In genomic region chr19:42009067-42009466, GRCm38 (mm10) we compare ENCODE assay signal across 19 mouse cellular contexts. TPM values are rescaled to one million over a fixed set of nuclear protein-coding genes. Genes with fewer than 3 reads are reported as not detected.
DNase-seq lines count a peak whose midpoint lies in the region; ATAC-seq and TF ChIP-seq lines count a peak whose summit lies in the region.
"Had no signal": no experiment of that assay in that cellular context is flagged by ENCODE, and none has a peak within 500 bp of the region (broad histone marks: within the 10 kb centered on the region; RNA-seq: fewer than 3 reads in every experiment).

No protein-coding gene starts in this region.

- H3K4me3 ChIP-seq in heart, embryonic 10.5 days, result no peak overlapping the region
- H3K4me3 ChIP-seq in kidney, embryonic 15.5 days (replicated peaks), result no peak overlapping the region
- H3K4me3 ChIP-seq in ES-Bruce4 (ENCODE audit: low read depth, low read length), result no peak overlapping the region
- no peak overlapping the region for H3K4me3 ChIP-seq in heart, postnatal 0 days (ENCODE audit: low read depth, low read length)
- H3K4me3 ChIP-seq: limb, embryonic 15.5 days; midbrain, embryonic 15.5 days; neural tube, embryonic 13.5 days had no signal

- peaks cover 61% of the 10 kb centered on the region for H3K4me1 ChIP-seq in heart, embryonic 10.5 days
- peaks cover 78% of the 10 kb centered on the region for H3K4me1 ChIP-seq in kidney, embryonic 15.5 days
- peaks cover 8% of the 10 kb centered on the region for H3K4me1 ChIP-seq in ES-Bruce4 (ENCODE audit: control insufficient read depth, insufficient read depth, low read length)
- H3K4me1 ChIP-seq in heart, postnatal 0 days (ENCODE audit: control insufficient read depth, insufficient read depth), result peaks cover 41% of the 10 kb centered on the region
- H3K4me1 ChIP-seq: midbrain, embryonic 15.5 days; neural tube, embryonic 13.5 days had no signal

- TF ChIP-seq CTCF in ES-Bruce4 (IDR thresholded peaks at IDR 0.05; ENCODE audit: low read depth, low read length), result no peak
- no peak for TF ChIP-seq CTCF in heart, postnatal 0 days (IDR thresholded peaks at IDR 0.05; ENCODE audit: low read depth)

- peaks cover 2% of the 10 kb centered on the region; the same call in 1 of the 2 replicates for H3K36me3 ChIP-seq in heart, embryonic 10.5 days
- no peaks in the 10 kb centered on the region; the same call in 1 of the 2 replicates for H3K36me3 ChIP-seq in kidney, embryonic 15.5 days
- H3K36me3 ChIP-seq in ES-Bruce4 (ENCODE audit: control insufficient read depth, insufficient read depth, low read length, poor library complexity, severe bottlenecking), result no peaks in the 10 kb centered on the region
- H3K36me3 ChIP-seq in heart, postnatal 0 days (replicated peaks; ENCODE audit: control insufficient read depth, insufficient read depth, low read length), result 0 out of 2 replicates have a peak, but pooled peaks cover 7% of the 10 kb centered on the region
- H3K36me3 ChIP-seq: limb, embryonic 15.5 days; midbrain, embryonic 15.5 days; neural tube, embryonic 13.5 days had no signal

- no peak for DNase-seq in heart, embryonic 10.5 days (ENCODE audit: low spot score)
- no peak for DNase-seq in heart, adult 18-20 months
- no peak for DNase-seq in kidney, postnatal 25 days
- no peak for DNase-seq in heart, postnatal 0 days (ENCODE audit: low spot score)
- no peak for DNase-seq in cerebellum, postnatal 25 days
- DNase-seq: cerebellum, adult 2 months; kidney, adult 18-20 months; right cerebral cortex, adult 18-20 months had no signal

- no peak for TF ChIP-seq EP300 in ES-Bruce4 (IDR thresholded peaks at IDR 0.05; ENCODE audit: insufficient read depth, low read depth, low read length)
- no peak for TF ChIP-seq EP300 in heart, postnatal 0 days (IDR thresholded peaks at IDR 0.05; ENCODE audit: low read depth)

- no peak for TF ChIP-seq POLR2A in ES-Bruce4 (IDR thresholded peaks at IDR 0.05; ENCODE audit: insufficient read depth, low read length)

- H3K9ac ChIP-seq in kidney, embryonic 15.5 days, result peak overlapping the region; percentile 14; the same call in 1 of the 2 replicates
- H3K9ac ChIP-seq in ES-Bruce4 (ENCODE audit: low read depth, poor library complexity, severe bottlenecking), result no peak overlapping the region
- no peak overlapping the region for H3K9ac ChIP-seq in heart, postnatal 0 days (replicated peaks; ENCODE audit: low read depth, low read length)
- H3K9ac ChIP-seq: limb, embryonic 15.5 days; midbrain, embryonic 15.5 days; neural tube, embryonic 13.5 days had no signal

- H3K27ac ChIP-seq in heart, embryonic 10.5 days, result peak overlapping the region; percentile 71
- peak overlapping the region; percentile 64 for H3K27ac ChIP-seq in kidney, embryonic 15.5 days
- peak overlapping the region; percentile 3; the same call in 1 of the 2 replicates for H3K27ac ChIP-seq in ES-Bruce4 (ENCODE audit: insufficient read depth, low read length)
- H3K27ac ChIP-seq in heart, postnatal 0 days (ENCODE audit: low read depth), result peak overlapping the region; percentile 57
- H3K27ac ChIP-seq: limb, embryonic 15.5 days; midbrain, embryonic 15.5 days; neural tube, embryonic 13.5 days had no signal

- ATAC-seq in kidney, embryonic 15.5 days (replicated peaks; ENCODE audit: low FRiP score), result no peak
- no peak for ATAC-seq in heart, postnatal 0 days (ENCODE audit: insufficient read depth, low read depth)
- no peak for ATAC-seq in inflammation-experienced regulatory T-cells, adult 6 months
- ATAC-seq: activated CD4-positive, CD25-positive, alpha-beta regulatory T cell, adult 4 months; midbrain, embryonic 15.5 days had no signal

- H3K27me3 ChIP-seq in heart, embryonic 10.5 days (ENCODE audit: insufficient read depth, poor library complexity, severe bottlenecking), result no peaks in the 10 kb centered on the region
- H3K27me3 ChIP-seq in kidney, embryonic 15.5 days, result no peaks in the 10 kb centered on the region
- H3K27me3 ChIP-seq in ES-Bruce4 (ENCODE audit: control insufficient read depth, insufficient read depth, low read length, poor library complexity, severe bottlenecking), result no peaks in the 10 kb centered on the region
- no peaks in the 10 kb centered on the region for H3K27me3 ChIP-seq in heart, postnatal 0 days (ENCODE audit: control insufficient read depth, insufficient read depth, low read length)
- H3K27me3 ChIP-seq: limb, embryonic 15.5 days; midbrain, embryonic 15.5 days; neural tube, embryonic 13.5 days had no signal

- H3K4me2 ChIP-seq in kidney, embryonic 15.5 days, result no peak overlapping the region
- H3K4me2 ChIP-seq in heart, postnatal 0 days (ENCODE audit: low read depth, low read length), result no peak overlapping the region
- H3K4me2 ChIP-seq: limb, embryonic 15.5 days; midbrain, embryonic 15.5 days; neural tube, embryonic 13.5 days had no signal

- WGBS in heart, embryonic 10.5 days, result 63% methylated on average over 7 of the region's 7 CpGs
- WGBS in kidney, embryonic 15.5 days, result 22% methylated on average over 7 of the region's 7 CpGs
- WGBS in heart, postnatal 0 days, result 51% methylated on average over 7 of the region's 7 CpGs

- no peaks in the 10 kb centered on the region for H3K9me3 ChIP-seq in heart, embryonic 10.5 days
- no peaks in the 10 kb centered on the region for H3K9me3 ChIP-seq in kidney, embryonic 15.5 days (replicated peaks)
- H3K9me3 ChIP-seq in ES-Bruce4 (replicated peaks; ENCODE audit: control insufficient read depth, insufficient read depth, low read length, poor library complexity, severe bottlenecking), result no peaks in the 10 kb centered on the region
- no peaks in the 10 kb centered on the region for H3K9me3 ChIP-seq in heart, postnatal 0 days (replicated peaks; ENCODE audit: control insufficient read depth, low read length)
- H3K9me3 ChIP-seq: limb, embryonic 15.5 days; midbrain, embryonic 15.5 days; neural tube, embryonic 13.5 days had no signal

RNA-seq across cellular contexts. Expression of gene Ankrd2, which starts 26.7 kb away (rescaled TPM):
- polyA plus RNA-seq in heart, embryonic 10.5 days (2016; fragmentation: Nextera tagmentation; extraction: Ambion mirVana), result not detected in 2 replicates
- total RNA-seq in heart, adult 18-20 months (2021), result under 1 TPM in 1 of 2 experiments, not detected in 1; 0.47 TPM
- polyA plus RNA-seq in kidney, embryonic 15.5 days (2015; fragmentation: Nextera tagmentation; extraction: Ambion mirVana), result 0.35 TPM in 1 of 2 replicates, not detected in the other
- polyA plus RNA-seq in ES-Bruce4 (2011; ENCODE audit: insufficient read depth, insufficient read length, low read depth, missing spikeins), result not detected in 2 replicates
- not detected in 2 replicates for total RNA-seq in heart, postnatal 0 days (2014; rRNA removed; ENCODE audit: low replicate concordance)
- 0.14 TPM in 2 replicates for polyA plus RNA-seq in heart, postnatal 0 days (2015; fragmentation: Nextera tagmentation; extraction: Ambion mirVana)
- not detected for polyA plus RNA-seq in inflammation-experienced regulatory T-cells, adult 6 months (2017; shearing (Covaris generic))
- total RNA-seq: heart, postnatal 10 days; layer of hippocampus, postnatal 25 days; MEL had no signal
- polyA plus RNA-seq: activated CD4-positive, CD25-positive, alpha-beta regulatory T cell, adult 4 months; forebrain, embryonic 11.5 days had no signal

RNA-seq across cellular contexts. Expression of gene Ubtd1, which starts 27.5 kb away (rescaled TPM):
- polyA plus RNA-seq in heart, embryonic 10.5 days (2016; fragmentation: Nextera tagmentation; extraction: Ambion mirVana), result 12.4 and 14.0 TPM in 2 replicates
- total RNA-seq in heart, adult 18-20 months (2021), result 10 to 100 TPM; 17.7 to 19.2 TPM
- 29.0 and 32.3 TPM in 2 replicates for polyA plus RNA-seq in kidney, embryonic 15.5 days (2015; fragmentation: Nextera tagmentation; extraction: Ambion mirVana)
- polyA plus RNA-seq in ES-Bruce4 (2011; ENCODE audit: insufficient read depth, insufficient read length, low read depth, missing spikeins), result 11.1 and 13.1 TPM in 2 replicates
- total RNA-seq in heart, postnatal 0 days (2014; rRNA removed; ENCODE audit: low replicate concordance), result 29.6 and 38.7 TPM in 2 replicates
- 21.9 and 24.8 TPM in 2 replicates for polyA plus RNA-seq in heart, postnatal 0 days (2015; fragmentation: Nextera tagmentation; extraction: Ambion mirVana)
- 1 to 10 TPM; 1.1 to 4.7 (median 3.9) TPM for polyA plus RNA-seq in inflammation-experienced regulatory T-cells, adult 6 months (2017; shearing (Covaris generic))

RNA-seq across cellular contexts. Expression of gene Mms19, which starts 28.1 kb away (rescaled TPM):
- polyA plus RNA-seq in heart, embryonic 10.5 days (2016; fragmentation: Nextera tagmentation; extraction: Ambion mirVana), result 25.4 and 27.0 TPM in 2 replicates
- total RNA-seq in heart, adult 18-20 months (2021), result 10 to 100 TPM; 13.9 to 14.6 TPM
- polyA plus RNA-seq in kidney, embryonic 15.5 days (2015; fragmentation: Nextera tagmentation; extraction: Ambion mirVana), result 40.6 and 45.6 TPM in 2 replicates
- polyA plus RNA-seq in ES-Bruce4 (2011; ENCODE audit: insufficient read depth, insufficient read length, low read depth, missing spikeins), result 77.9 and 83.9 TPM in 2 replicates
- 34.9 and 39.3 TPM in 2 replicates for total RNA-seq in heart, postnatal 0 days (2014; rRNA removed; ENCODE audit: low replicate concordance)
- polyA plus RNA-seq in heart, postnatal 0 days (2015; fragmentation: Nextera tagmentation; extraction: Ambion mirVana), result 11.5 and 13.1 TPM in 2 replicates
- polyA plus RNA-seq in inflammation-experienced regulatory T-cells, adult 6 months (2017; shearing (Covaris generic)), result 10 to 100 TPM; 58.6 to 97.5 (median 79.2) TPM

RNA-seq across cellular contexts. Expression of gene Hoga1, which starts 36.3 kb away (rescaled TPM):
- 0.85 and 1.6 TPM in 2 replicates for polyA plus RNA-seq in heart, embryonic 10.5 days (2016; fragmentation: Nextera tagmentation; extraction: Ambion mirVana)
- total RNA-seq in heart, adult 18-20 months (2021), result 1 to 10 TPM; 1.3 to 1.7 TPM
- polyA plus RNA-seq in kidney, embryonic 15.5 days (2015; fragmentation: Nextera tagmentation; extraction: Ambion mirVana), result 19.7 and 21.1 TPM in 2 replicates
- 0.91 and 1.2 TPM in 2 replicates for polyA plus RNA-seq in ES-Bruce4 (2011; ENCODE audit: insufficient read depth, insufficient read length, low read depth, missing spikeins)
- total RNA-seq in heart, postnatal 0 days (2014; rRNA removed; ENCODE audit: low replicate concordance), result 1.2 and 1.3 TPM in 2 replicates
- polyA plus RNA-seq in heart, postnatal 0 days (2015; fragmentation: Nextera tagmentation; extraction: Ambion mirVana), result 1.4 and 1.5 TPM in 2 replicates
- not detected for polyA plus RNA-seq in inflammation-experienced regulatory T-cells, adult 6 months (2017; shearing (Covaris generic))
- polyA plus RNA-seq: activated CD4-positive, CD25-positive, alpha-beta regulatory T cell, adult 4 months had no signal

RNA-seq across cellular contexts. Expression of gene 4933411K16Rik, which starts 43.0 kb away (rescaled TPM):
- polyA plus RNA-seq in heart, embryonic 10.5 days (2016; fragmentation: Nextera tagmentation; extraction: Ambion mirVana), result 0.15 TPM in 1 of 2 replicates, not detected in the other
- total RNA-seq in heart, adult 18-20 months (2021), result not detected
- polyA plus RNA-seq in kidney, embryonic 15.5 days (2015; fragmentation: Nextera tagmentation; extraction: Ambion mirVana), result 0.54 and 0.62 TPM in 2 replicates
- not detected in 2 replicates for polyA plus RNA-seq in ES-Bruce4 (2011; ENCODE audit: insufficient read depth, insufficient read length, low read depth, missing spikeins)
- 0.15 TPM in 1 of 2 replicates, not detected in the other for total RNA-seq in heart, postnatal 0 days (2014; rRNA removed; ENCODE audit: low replicate concordance)
- not detected in 2 replicates for polyA plus RNA-seq in heart, postnatal 0 days (2015; fragmentation: Nextera tagmentation; extraction: Ambion mirVana)
- not detected for polyA plus RNA-seq in inflammation-experienced regulatory T-cells, adult 6 months (2017; shearing (Covaris generic))
- total RNA-seq: MEL had no signal
- polyA plus RNA-seq: activated CD4-positive, CD25-positive, alpha-beta regulatory T cell, adult 4 months; limb, embryonic 15.5 days; midbrain, embryonic 15.5 days; neural tube, embryonic 13.5 days had no signal

Comparison
In these comparisons a context has a peak if more than half of its experiments do, and no peak if none do; other contexts are left out.
1. H3K27ac ChIP-seq: peak in every context shown above with its lines; median percentile 71 in heart, embryonic 10.5 days; 64 in kidney, embryonic 15.5 days; 57 in heart, postnatal 0 days; 3 in ES-Bruce4.